Mouse (Mus musculus): ENCODE measurements around the gene Ptcd2. TPM values are rescaled to one million over a fixed set of nuclear protein-coding genes. Genes with fewer than 3 reads are reported as not detected.

Ptcd2 gene
- total RNA-seq, 2 experiments from 2014 or later, result 52.6 to 74.7 TPM

DNA sequence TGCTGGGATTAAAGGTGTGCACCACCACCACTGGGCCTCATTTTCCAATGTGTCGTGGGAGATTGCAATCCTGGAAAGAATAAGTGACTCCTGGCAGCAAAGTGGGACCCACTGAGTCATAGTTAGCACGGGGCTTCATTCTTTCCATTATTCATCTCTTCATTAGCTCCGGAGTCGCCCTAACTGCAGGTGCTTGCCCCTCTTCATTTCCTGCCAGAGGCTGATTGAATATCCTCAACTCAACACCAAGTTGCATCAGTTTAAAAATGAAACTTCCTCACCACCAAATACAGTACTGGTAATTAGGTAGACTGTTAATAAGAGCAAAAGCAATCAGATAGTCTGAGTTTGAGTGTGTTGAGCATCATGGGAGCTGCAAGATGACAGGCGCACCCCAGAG, 30.4 kb downstream of the Ptcd2 start:
- ATAC-seq (replicated peaks; ENCODE audit: low FRiP score, low TSS enrichment, poor library complexity, severe bottlenecking), result no peak

DNA sequence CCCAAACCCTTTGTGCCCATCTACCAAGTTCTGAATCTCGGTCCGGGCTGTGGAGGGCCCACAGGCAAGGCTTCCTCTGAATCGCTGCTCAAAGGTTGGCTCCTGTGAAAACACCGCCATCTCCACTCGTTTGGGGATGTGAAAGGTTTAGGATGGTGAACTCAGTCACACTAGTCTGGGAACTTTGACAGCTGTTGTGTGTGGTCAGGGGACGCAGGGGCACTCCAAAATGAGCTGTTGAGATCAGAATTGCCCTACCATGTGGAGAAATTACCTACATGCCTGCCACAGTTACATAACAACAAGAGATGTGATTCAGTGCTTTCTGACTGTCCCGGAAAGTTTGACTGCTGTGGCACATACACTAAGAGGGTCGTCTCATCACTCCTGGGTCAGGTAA, 36.1 kb downstream of the Ptcd2 start:
- ATAC-seq (replicated peaks; ENCODE audit: low FRiP score, low TSS enrichment, poor library complexity, severe bottlenecking), result no peak

DNA sequence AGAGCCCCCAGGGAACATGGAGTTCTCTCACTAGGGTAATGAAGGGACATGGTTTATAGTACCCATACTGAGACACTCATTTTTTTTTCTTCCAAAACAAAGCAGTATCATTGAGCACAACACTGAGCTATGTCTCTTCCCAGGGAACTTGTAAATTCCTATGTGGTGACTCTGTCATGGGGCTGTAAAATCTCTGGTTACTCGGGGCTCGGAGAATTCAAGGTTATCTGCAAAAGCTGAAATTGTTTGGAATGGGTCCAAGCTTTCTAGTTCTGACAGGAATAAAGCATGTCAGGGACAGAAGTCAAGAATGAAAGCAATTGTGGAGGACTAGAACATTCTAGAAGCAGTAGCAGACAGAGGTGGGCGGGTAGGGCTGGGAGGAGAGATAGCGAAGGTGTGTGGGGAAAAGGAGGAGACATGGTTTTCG, 36.6 kb downstream of the Ptcd2 start:
- no peak for ATAC-seq (replicated peaks; ENCODE audit: low FRiP score, low TSS enrichment, poor library complexity, severe bottlenecking)

DNA sequence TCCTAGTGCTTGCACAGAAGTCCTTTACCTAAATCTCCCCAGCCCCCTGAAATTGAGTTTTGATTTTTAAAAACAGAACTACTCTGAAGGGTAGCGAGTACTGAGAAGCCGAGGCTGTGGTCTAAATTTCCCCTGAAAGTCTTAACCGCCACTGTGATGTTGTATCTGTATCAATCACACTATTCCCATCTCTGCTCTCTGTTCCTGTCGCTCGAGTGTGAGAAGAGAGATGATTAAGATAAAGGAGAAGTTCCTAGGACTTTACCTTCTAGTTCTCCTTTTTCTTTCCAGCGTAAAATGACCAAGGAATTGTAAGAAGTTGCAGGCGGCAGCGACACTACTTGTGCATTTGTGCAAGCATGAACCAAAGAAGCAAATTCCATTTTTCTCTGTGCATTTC, 38.3 kb downstream of the Ptcd2 start:
- no peak for ATAC-seq (replicated peaks; ENCODE audit: low FRiP score, low TSS enrichment, poor library complexity, severe bottlenecking)

DNA sequence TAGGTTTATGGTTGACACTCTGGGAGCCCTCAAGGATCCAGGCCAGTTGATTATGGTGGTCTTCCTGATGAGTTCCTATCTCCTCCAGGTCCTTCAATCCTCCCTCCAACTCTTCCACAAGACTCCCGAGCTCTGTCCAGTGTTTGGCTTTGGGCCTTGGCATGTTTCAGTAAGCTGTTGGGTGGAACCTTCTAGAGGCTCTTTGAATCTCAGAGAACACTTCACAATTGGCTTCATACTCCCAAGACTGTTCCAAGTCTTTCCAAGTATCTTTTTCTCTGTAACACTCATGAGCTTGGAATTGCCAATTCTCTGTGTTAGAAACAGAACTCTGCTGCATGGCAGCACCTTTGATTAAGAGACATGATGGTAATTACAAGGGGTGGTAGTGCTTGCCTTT, 39.3 kb downstream of the Ptcd2 start:
- no peak for ATAC-seq (replicated peaks; ENCODE audit: low FRiP score, low TSS enrichment, poor library complexity, severe bottlenecking)

DNA sequence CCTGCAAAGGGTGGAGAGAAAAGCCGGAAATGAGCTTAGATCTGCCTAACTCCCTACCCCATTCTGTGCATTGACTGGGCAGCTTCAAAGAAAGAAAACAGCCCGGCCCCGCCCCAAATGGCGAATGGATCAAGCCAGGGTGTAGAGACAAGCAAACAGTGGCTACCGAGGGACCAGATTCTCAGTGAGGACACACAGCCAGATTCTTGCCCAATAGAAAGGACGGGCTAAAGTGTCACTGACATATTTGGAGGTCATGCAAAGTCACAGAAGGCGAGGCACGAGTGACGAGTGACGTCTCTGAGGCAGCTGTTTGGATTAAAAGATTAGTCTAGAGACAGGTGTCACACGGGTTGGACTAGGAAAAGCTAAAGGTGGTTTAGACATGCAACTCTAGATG, 40.1 kb downstream of the Ptcd2 start:
- ATAC-seq (replicated peaks; ENCODE audit: low FRiP score, low TSS enrichment, poor library complexity, severe bottlenecking), result no peak

DNA sequence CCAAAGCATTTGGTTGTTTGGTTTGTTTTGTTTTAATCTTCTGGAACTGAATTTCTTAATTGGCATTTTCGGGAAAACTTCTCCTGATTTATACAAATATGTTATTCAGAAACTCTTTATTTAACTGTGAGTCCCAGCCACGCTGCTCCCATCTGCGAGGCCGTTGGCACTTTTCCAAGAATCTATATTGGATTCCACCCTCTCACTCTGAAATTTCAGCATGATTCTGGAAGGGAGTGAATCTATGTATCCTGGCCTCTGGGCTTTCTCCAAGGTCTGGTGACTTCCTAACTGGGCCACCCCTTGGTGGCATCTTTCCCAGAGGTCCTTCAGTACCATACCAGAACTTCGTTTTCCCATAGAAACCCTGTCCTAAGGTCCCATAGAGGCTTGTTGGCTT, 40.7 kb downstream of the Ptcd2 start:
- no peak for ATAC-seq (replicated peaks; ENCODE audit: low FRiP score, low TSS enrichment, poor library complexity, severe bottlenecking)

DNA sequence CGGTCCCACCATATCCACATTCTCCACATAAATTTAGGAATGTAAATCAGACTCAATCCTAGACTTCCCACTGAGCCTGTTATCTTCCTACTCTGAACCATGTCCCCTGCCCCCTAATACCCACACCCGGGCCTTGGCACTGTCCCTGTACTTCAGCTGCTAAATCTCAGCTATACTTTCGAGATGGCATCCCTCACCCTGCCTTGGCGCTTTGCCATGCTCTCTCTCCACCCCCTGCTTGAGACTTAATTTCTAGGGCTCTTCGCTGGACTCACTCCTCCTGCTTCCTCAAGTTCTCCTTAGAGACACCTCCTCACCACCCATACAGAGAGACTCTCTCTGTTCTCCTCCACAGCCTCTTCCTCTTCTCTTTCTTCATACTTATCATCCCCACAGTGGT, 44.6 kb downstream of the Ptcd2 start:
- no peak for ATAC-seq (replicated peaks; ENCODE audit: low FRiP score, low TSS enrichment, poor library complexity, severe bottlenecking)

DNA sequence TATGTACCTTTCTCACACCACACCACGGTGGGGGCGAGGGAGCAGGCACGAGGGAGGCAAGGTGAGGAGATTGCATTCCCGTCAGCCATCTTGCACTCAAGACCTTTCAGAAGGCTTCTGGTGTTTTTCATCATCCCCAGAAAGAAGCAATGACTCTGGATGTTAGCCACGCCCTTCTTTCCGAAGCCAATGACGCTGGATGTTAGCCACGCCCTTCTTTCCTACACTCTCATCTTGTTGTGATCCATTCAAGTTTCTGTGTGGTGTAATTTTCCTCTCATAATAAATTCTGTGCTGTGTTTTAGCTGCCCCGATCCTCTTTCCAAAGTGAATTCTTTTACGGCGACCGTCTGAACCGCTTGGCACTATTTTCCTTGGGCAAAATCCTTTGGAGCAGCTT, 50.3 kb downstream of the Ptcd2 start:
- ATAC-seq (replicated peaks; ENCODE audit: low FRiP score, low TSS enrichment, poor library complexity, severe bottlenecking), result no peak

DNA sequence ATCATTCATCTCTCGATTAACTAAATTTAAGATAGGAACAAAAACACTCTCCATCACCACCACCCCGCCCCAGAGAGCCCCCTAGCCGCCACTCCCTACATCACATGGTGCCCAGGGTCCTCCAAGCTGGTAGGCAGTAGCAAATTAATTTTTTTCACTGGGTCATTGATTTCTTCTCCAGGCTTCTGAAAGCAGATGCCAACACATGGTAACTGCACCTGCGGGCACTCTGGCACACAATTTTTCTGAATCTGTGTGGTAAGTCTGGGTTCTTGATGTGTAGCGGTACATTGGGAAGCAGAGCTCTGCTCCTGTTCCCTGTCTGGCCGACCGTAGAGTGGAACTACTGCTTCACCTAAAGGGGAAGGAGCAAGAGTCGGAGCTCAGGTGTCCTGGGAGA, 53.7 kb downstream of the Ptcd2 start:
- no peak for ATAC-seq (replicated peaks; ENCODE audit: low FRiP score, low TSS enrichment, poor library complexity, severe bottlenecking)

DNA sequence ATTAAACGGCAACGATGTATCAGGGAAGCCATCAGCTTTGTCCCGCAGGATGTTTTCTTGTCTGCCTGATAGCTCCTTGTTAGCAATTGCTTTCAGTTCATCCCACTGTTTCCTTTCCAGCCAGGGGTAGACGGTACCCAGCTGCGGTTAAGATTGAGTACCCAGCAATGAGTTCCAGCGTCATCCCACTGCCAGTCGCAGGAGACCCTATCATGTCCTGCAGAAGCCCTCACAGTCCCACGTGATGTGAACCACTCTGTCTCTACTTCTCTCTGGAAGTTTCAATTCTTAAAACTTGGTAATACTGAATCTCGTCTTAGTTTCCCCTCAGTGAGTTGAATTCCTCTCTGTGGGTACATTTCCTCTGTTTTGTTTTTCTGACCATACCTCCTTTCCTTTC, 56.7 kb downstream of the Ptcd2 start:
- ATAC-seq (replicated peaks; ENCODE audit: low FRiP score, low TSS enrichment, poor library complexity, severe bottlenecking), result no peak

DNA sequence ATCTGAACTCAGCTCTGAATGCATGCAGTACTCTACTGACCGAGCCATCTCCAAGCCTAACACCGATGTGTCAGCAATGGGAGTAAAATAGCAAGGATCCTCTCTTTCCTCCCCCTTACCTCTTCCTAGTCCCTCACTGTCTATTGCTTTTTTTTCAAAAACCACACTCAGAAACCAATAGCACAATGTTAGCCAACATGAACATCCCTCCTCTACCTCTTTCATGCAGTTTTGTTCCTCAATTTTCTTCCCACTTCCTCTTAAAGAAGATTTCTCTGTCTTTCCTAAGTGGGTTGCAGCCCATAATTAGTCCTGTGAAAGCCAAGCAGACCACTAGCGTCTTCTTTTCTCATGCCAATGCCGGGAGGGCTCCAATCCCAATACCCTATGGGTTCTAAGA, 57.3 kb downstream of the Ptcd2 start:
- ATAC-seq (replicated peaks; ENCODE audit: low FRiP score, low TSS enrichment, poor library complexity, severe bottlenecking), result no peak

DNA sequence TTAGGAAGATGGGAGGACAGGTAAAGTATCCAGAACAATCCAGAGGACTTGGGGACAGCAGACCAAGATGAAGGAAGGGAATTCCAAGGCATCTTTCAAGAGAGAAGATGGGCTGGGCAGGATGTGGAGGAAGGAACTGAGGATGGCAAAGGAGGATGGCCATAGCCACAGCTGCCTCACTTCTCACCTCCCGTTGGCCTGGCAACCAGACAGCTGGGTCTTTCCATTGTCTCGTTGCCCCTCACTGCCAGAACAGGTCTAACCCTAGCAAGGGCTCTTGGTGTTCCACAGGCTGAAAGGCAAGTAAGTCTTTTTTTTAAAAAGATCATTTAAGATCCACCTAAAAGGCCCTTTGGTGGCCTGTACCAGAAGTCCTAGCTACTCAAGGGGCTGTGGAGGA, 59.3 kb downstream of the Ptcd2 start:
- no peak for ATAC-seq (replicated peaks; ENCODE audit: low FRiP score, low TSS enrichment, poor library complexity, severe bottlenecking)

DNA sequence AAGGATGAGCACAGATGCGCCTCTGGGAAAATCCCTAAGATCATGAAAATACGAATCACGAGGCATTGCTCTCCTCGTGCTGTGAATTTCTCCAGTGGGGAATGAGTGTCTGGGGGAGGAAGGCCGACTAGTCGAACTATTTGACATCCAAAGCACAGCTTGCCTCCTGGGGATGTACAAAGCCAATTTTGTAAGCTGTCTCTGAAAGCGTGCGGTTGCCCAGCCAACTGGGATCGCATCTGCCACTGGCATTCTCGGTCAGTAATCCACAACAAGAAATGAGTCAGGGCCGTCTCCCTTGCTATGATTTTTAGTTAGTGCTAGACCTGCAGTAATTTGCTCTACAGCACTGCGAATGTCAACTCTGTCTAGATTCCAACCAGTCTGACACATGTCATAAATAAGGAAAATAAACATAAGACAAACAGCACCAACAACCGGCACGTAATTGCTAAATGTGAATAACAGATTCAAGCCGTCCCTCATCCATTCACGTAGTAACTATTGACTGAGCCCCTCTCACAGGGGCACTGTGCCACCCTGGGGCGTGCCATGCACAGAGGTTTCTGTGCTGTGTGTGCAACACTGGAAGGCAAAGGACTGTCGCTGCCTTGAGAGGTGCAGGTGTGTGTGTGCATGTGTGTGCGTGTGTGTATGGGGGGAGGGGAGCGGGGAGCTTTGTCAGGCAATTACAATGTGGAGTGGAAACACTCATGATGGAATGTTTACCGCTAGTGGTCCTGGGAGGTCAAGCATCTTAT, 59.9 kb downstream of the Ptcd2 start:
- ATAC-seq (replicated peaks; ENCODE audit: low FRiP score, low TSS enrichment, poor library complexity, severe bottlenecking), result no peak

DNA sequence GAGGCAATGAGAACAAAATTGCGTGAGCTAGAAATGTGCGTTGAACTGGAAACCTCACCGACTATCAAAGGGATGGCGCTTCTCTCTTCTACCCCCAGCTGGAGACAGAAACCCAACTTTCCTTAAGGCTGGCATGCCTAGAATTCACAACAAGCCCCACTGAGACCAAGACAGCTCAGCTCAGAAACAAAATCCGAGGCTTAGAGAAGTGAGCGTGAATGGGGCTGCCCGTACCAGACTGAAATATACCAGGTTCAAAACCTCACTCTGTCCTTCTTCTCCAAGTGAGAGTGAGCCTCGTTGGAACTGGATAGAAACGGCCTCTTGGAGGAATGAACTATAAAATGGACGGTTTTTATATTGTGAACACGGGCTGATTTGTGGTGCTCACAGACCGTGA, 60.6 kb downstream of the Ptcd2 start:
- no peak for ATAC-seq (replicated peaks; ENCODE audit: low FRiP score, low TSS enrichment, poor library complexity, severe bottlenecking)

DNA sequence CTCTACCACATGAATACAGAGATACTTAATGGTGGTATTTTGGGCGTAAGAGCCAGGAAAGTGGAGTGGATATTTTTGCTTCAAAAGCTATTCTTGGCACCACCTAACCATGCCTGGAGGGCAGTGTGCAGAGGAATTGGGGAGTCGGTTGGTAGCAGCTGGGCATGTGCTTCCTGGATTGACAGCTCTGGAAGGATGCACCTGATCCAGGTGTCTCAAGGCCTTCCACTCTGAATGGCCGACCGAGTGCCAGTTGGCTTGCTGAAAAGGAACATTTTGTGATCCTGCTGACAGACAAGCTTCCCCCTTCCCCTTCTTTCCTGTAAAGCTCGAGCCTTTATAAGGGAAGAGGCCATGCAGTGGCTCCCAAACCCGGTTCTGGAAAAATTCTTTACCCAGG, 61.5 kb downstream of the Ptcd2 start:
- no peak for ATAC-seq (replicated peaks; ENCODE audit: low FRiP score, low TSS enrichment, poor library complexity, severe bottlenecking)

DNA sequence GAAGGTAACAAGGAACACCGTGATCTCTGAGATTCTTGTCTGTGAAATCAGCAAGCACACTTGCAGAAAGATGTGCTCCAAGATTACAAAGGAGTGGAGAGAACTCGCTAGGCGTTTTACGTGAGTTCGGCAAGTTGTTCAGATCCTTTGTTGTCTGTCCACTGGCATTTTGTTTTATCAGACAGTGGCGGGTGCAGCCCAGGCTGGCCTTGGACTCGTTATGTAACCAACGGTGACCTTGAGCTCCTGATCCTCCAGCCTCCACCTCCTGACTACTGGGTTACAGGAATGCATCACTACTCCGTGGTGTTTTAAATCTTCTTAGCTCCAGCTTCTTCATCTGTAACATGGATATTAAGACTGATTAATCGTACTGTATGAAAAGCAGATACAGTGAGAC, 65.2 kb downstream of the Ptcd2 start:
- no peak for ATAC-seq (replicated peaks; ENCODE audit: low FRiP score, low TSS enrichment, poor library complexity, severe bottlenecking)

DNA sequence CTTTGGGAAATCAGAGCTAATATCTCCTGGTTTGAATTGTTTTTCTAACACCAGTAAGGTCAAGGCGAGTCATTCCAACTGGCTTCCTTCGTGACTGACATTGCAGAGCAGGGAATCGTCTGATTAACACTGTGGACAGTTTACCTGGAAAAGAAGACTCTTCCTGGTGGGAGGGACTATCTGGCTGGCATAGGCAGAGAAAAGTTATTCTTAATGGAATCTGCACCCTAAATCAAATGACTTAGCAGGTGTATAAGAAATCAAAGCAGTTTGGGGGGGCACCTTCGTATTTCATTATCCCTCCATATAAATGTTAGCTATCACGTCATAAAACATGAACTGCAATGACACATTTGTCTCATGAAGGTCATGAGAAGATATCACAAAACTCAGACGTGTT, 66.0 kb downstream of the Ptcd2 start:
- no peak for ATAC-seq (replicated peaks; ENCODE audit: low FRiP score, low TSS enrichment, poor library complexity, severe bottlenecking)

DNA sequence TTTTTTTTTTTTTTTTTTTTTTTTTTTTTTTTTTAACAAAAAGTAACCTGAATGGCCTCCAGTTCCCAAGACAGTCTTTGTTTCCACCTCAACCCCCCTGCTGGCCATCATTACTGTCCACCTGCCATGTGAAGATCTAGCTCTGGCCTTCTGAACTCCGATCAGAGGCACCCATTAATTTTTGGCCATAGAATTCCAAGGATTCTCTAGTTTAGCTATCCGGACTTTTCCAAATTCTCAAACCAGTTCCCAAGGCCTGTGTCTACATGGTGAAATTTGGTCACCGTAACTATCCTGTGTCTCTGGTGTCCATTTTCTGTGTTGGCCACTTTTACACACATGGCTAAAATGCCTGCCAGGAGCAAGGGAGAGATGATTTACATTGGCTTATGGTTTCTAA, 67.0 kb downstream of the Ptcd2 start:
- no peak for ATAC-seq (replicated peaks; ENCODE audit: low FRiP score, low TSS enrichment, poor library complexity, severe bottlenecking)

DNA sequence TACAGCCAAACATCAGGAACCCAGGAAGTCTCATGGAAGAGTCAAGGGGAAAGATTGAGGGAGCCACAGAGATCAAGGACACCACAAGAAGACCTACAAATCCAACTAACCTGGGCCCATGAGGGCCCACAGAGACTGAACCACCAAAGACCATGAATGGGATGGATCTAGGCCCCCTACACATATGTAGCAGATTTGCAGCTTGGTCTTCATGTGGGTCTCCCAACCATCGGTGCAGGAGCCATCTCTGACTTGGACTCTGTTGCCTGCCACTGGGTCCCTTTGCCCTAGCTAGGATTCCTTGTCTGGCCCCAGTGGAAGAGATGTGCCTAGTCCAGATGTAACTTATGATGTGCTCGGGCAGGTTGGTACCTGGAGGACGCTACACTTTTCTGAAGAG, 72.5 kb downstream of the Ptcd2 start:
- no peak for ATAC-seq (replicated peaks; ENCODE audit: low FRiP score, low TSS enrichment, poor library complexity, severe bottlenecking)
